Mouse (Mus musculus): ENCODE data around the gene 3110018I06Rik.

3110018I06Rik gene

DNA sequence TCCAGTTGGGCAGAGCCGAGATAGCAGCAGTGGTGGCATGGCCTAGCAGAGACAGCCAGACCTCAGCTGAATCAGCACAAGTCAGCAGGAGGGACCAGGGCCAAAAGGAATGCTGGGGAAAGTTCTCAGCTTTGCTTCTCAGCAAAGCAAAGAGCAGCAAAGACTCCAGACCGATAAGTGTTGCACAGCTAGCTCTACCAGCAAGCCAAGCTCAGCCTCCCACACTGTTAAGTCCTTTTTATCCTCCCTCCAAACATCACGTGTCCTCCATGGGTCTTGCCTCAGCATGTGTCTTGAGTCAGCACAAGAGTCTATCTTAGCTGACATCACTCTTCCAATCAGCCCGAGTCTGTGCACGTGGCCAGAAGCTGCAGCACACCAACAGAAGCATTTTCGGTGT lies at the start of gene 3110018I06Rik:
Gene 3110018I06Rik (plus strand): TSS at position 262 of the 400 bp plus-strand sequence.
- no peak for DNase-seq (ENCODE audit: low read depth, low spot score)

DNA sequence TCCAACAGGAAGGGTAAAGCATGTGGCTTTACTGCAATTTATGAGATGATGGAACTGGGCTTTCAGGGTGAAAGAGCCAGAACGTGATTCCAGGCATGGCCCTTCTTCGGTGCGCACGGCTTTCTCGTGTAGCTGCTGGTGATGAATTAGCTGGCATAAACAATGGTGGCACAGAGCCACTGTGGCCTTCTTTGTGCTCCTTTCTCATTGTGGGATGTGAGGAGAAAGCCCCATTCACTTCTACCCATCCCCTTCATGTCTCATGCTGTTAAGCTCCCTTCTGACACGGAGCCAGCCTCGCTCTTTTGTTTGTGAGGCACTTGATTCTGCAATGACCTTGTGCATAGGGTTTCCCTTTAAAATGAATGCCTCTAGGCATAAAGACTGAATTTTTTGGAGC lies 43.8 kb upstream of the 3110018I06Rik start:
- DNase-seq (ENCODE audit: low read depth, low spot score) = no peak

DNA sequence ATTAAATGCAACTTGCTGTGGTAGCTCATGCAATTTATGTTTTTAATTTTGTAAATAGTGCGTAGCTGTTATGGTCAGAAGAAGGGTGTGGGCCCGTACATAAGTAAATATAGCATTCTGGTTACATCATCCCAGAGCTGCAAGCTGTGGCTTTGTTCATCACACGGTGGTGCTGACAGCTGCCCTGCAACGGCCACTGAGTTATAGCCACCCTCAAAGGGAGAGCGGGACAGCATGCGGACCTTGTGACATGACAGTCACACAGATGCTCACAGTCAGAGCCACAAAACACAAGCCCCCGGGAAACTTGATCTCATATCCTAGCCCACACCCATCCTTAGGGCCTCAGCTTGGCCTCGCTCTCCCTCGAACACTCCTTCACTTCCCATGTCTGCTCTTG lies 30.6 kb upstream of the 3110018I06Rik start:
- no peak for DNase-seq (ENCODE audit: low read depth, low spot score)

DNA sequence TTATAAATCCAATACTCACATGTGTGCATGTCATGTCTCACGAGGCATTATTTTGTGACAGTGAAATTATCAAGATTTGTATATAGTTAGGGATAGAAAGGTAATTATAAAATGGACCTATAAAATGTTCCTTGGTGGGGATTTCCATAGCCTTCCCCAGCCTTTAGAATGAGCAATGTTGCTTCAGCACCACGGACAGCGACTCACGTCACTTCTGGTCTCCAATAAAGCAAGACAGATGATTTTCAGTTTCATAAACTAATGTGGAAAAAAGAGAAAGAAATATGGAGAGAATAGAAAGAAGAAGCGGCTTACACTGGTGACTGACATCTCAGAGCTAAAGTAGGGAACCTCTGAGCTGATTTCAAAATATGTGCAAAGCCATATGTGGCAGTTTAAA lies 23.7 kb upstream of the 3110018I06Rik start:
- DNase-seq (ENCODE audit: low read depth, low spot score) = no peak

DNA sequence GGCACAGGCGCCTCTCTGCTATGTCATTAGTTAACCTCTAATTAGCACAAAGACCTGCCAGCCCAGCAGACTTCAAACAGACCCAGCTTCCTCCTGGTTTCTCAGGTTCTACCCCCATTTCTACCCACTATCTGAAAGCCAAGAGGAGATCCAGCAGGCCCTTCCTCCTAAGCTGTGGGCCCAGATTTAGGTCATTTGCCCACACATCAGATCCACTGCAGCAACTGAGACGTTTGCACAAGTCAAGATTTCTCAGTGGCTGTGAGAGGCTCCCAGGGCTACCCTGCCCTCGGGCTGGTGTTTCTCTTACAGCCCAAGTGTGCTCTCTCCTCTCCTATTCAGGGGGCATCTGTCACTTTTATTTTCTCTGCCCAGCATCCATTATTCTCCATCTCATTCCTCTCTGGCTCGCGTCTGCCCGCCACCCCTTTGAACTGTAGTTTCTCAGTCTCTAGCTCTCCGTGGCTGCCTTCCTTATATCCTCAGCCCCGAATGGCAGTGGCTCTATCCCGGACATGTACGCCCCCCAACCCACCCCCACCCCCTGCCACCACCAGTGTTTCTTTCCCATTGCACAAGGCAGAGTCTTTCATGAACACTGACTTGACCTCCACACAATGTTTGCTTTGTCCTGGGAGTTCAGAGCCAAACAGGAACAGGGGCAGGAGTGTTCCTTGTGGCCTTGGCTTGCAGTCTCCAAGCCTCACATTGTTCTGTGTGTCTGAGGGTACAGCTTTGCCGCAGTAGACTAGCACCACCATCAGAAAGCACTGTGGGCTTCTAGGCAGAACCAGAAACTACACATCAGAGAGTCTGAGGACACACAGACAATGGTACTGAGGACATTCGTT lies 11.8 kb upstream of the 3110018I06Rik start:
- DNase-seq (ENCODE audit: low read depth, low spot score) = no peak

DNA sequence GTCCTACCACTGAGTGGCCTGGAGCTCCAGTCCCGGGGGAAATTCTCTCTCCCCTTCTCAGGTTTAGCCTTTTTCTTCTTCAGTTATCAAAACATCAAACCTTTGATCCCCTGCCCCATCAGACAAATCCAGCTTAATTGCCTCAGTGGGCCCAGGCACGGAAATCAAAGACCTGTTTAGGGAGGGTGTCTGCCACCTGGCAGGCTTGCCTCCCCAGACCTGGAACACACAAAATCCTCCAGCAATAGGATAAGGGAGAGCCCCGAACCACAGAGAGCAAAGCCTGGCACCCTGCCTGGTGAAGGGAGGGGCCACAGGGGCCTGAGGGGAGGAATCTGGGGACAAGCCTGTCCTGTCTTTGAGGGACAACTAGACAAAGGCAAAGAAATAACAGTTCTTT lies 9.1 kb upstream of the 3110018I06Rik start:
- DNase-seq (ENCODE audit: low read depth, low spot score) = no peak

DNA sequence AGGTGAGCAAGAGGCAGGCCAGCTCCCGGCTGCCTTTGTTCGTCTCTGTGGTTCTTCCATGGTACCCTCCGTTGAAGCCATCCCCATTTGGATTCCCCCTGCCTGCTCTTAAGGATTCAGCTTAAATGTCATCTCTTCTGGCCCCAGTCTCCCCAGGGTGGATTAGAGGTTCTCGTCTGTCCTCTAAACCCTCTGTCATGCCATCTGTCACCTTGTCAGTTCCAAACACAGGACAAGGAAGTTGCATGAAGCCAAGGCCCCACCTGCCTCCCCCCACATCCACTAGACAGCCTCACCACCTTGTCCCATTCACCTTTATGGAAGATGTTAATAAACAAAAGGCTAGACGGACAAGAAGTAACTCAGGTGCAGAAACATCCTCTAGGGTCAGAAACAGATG lies 5.4 kb upstream of the 3110018I06Rik start:
- DNase-seq (ENCODE audit: low read depth, low spot score) = no peak

DNA sequence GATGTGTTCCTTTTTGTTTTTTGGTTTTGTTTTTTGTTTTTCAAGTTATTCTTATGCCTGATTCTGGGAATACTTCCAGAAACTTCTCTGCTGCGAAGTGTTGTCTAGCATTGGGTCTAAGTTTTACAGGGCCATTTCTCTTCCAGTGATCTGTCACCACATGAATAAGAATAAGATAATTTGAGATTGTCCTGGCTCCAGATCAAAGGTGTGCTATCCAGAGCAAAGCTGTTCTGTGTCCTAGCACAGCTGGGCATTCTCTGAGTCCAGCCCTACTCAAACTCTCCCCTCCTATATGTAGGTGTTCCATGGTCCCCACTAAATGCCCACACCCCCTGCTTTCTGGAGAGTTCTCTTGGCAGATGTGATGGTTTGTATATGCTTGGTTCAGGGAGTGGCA lies 2.9 kb downstream of the 3110018I06Rik start:
- DNase-seq (ENCODE audit: low read depth, low spot score) = no peak

DNA sequence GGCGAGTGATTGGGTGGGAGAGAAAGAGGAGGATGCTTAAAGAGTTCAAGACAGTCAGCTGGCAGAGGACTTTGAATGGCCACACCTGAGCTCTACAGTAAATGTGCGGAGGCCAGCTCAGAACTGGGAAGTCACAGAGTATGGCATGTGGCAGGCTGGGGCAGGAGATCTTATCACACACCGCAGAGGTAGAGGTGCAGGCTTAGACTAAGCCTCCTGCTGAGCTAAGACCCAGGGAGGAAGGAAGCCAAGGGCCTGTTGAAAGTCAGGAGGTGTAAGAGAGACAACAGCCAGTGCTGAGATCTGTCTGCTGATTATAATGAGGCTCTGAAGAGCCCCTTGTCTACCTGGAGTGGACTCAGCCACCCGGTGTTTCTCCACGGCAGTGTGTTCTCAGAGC lies 8.5 kb downstream of the 3110018I06Rik start:
- no peak for DNase-seq (ENCODE audit: low read depth, low spot score)

DNA sequence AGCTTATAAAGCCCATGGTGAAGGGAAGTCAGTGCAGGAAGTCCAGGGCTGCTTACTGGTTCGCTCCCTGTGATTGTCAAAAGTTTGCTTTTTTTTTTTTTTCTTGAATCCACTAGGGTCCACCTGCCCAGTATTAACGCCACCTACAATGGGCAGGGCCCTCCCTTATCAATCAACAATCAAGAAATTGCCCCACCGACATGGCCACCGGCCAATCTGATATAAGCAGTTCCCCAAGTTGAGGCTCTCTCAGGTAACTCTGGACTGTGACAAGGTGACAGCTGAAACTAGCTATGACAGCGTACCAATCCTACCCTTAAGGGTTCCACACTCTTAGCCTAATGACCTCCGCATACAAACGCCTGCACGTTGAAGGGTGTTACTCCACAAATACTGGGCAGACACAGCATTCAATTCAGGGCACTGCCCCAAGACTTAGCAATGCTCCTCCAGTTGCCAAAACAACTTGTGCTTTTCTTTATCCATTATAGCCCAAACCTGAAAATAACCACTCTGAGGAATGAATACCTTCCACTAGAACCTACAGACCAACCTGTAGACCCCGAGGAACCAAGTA lies 21.3 kb downstream of the 3110018I06Rik start:
- DNase-seq (ENCODE audit: low read depth, low spot score) = no peak

DNA sequence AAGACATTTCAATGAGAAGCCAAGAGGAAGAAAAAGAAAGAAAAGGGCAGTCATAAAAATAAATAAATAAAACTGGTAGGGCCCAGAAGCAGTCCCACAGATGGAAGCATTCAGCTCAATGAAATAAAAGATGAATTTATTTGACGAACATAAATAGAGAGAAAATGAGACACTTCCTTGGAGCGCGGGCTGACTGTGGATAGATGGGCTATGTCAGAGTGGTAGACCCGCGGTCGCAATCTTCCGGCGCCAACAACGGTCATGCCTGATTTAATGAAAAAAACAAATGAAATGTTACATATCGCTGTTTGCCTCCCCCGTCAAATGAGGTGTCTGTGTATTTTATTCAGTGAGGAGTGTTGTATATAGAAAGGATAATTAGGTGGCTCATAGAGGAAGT lies 22.7 kb downstream of the 3110018I06Rik start:
- no peak for DNase-seq (ENCODE audit: low read depth, low spot score)

DNA sequence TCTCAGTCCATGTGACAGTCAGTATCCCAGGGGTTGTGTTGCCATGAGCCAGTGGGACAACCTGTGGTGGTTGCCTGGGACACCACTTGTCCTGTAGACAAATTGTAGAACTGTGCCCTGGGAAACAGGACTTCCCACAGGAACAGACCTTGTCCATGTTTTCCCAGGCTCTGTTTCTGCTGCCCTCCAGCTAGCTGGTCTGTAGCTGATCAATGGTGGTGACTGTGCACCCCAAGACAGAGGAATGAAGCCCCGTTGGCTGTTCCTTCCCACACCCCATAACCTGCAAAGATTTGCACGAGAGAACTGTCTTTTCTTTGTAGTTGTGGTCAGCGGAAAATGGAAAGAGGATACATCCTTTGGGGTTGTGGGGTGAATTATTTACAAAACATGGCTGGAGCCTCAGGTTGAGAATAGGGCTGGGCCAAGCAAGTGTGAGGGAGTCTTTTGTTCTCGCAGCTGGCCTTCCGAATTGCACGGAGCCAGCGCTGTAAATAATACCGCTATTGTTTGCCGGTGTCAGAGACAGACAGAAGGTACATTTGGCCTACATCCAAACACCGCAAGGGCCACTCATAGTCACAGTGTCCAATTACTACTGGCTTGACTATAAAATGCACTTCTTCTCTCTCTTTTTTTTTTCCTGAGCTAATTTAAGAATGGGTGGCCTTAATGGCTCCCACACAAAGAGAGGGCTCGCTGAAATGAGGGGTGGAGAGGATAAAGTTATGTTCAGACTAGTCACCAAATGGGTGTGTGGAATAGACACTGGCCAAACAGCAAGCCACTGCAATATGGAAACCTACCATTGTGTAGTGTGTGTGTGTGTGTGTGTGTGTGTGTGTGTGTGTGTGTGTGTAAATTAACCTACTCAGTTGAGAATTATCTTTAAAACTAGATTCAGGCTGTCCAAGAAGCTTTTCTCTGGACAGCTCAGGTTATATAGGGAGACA lies 28.1 kb downstream of the 3110018I06Rik start:
- no peak for DNase-seq (ENCODE audit: low read depth, low spot score)

DNA sequence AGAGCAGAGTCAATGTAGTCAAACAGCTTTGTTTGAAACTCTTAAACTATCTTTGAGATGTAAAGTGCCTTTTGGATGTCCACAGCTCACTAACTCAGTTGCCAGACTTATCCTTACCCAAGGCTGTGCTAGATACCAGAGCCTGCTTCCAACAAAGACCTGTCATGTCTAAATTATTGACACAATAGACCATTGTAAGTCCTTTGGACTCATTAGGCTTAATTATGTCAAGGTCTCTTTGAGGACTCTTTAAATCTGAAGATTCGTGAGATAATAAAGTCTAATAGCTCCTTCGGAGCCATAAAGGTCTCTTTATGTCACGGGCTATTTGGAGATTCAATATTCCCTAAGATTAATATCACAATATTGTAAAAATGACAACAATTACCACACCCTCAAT lies 32.5 kb downstream of the 3110018I06Rik start:
- no peak for DNase-seq (ENCODE audit: low read depth, low spot score)

DNA sequence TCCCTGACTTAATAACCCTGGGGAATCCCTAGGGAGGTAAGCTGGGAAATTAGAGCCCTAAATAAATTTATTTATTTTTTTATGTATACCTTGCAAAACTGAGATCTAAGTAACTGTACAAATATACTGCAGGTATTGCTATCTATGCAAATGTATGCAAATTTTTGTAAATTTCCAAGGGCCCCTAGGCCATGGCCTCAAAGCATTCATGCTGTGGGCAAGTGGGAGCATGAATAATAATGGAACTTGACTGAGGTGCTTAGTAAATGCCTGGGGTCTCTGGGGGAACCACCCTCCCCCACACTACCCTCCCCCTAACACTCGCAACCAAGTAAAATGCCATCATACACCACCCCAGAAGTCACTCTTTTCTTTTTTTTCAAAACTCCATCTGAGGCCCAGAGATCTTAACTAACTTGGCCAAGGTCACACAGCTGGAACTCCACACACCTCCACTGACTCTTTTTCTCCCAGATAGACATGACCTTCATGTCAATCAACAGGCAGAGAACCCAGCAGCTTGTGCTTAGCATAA lies 40.0 kb downstream of the 3110018I06Rik start:
- peak; percentile 11 for DNase-seq (ENCODE audit: low read depth, low spot score)

DNA sequence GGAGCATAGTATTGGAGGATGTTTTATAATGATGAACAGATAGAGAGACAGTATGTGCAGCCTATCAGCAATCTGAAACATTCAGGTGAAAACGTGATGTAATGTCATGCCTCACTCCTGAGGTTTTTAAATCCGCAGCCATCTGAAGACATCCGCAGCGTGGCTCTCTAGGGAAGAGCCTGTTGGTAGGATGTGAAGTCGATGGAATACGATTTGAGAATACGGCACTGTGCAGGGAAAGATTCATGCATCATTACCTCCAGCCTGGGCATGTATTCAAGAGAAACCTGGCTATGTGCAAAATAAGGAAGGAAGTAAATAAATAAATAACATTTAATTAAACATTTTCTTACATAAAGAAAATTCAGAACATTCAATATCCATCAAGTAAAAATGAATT lies 44.4 kb downstream of the 3110018I06Rik start:
- no peak for DNase-seq (ENCODE audit: low read depth, low spot score)

Measured in WW6 (cell line).